19 mouse cellular contexts compared by ENCODE assay signal in the genomic region with DNA sequence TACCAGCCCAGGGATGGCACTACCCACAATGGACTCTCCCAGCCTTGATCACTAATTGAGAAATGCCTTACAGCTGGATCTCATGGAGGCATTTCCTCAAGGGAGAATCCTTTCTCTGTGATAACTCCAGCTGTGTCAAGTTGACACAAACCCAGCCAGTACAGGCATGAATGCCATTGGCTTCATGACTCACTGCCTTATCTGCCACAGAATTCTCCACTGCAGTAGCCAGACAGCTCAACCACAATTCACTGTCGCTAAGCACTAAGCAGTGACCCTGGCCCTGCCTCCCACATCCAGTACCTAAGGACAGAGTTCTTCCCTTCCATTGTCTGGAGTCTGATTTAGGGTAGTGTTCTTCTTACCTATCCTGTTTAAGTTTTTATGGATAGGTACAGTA.
DNase-seq lines count a peak whose midpoint lies in the region.
"Had no signal": no experiment of that assay in that cellular context is flagged by ENCODE, and none has a peak within 500 bp of the region (broad histone marks: within the 10 kb centered on the region; RNA-seq: fewer than 3 reads in every experiment).

No protein-coding gene starts in this region.

- peaks cover 30% of the 10 kb centered on the region for H3K4me1 ChIP-seq in heart, embryonic 10.5 days

- 10% methylated on average over 1 of the region's 1 CpGs for whole genome bisulfite sequencing in heart, embryonic 10.5 days

- intact Hi-C loops in left cerebral cortex, postnatal 10 days (cut with DNase I), result no loop called here

- no peak overlapping the region for H3K4me3 ChIP-seq in heart, embryonic 10.5 days
- H3K4me3 ChIP-seq: embryonic facial prominence, embryonic 10.5 days; forebrain, embryonic 15.5 days; left cerebral cortex, adult 2 months; limb, embryonic 12.5 days; myocyte had no signal

- no peak overlapping the region for H3K27ac ChIP-seq in heart, embryonic 10.5 days
- H3K27ac ChIP-seq: embryonic facial prominence, embryonic 10.5 days; forebrain, embryonic 15.5 days; left cerebral cortex, adult 2 months; limb, embryonic 12.5 days had no signal

- H3K27me3 ChIP-seq in heart, embryonic 10.5 days (ENCODE audit: insufficient read depth, poor library complexity, severe bottlenecking), result no peaks in the 10 kb centered on the region
- H3K27me3 ChIP-seq: forebrain, embryonic 15.5 days; limb, embryonic 12.5 days had no signal

- H3K36me3 ChIP-seq in heart, embryonic 10.5 days, result no peaks in the 10 kb centered on the region
- H3K36me3 ChIP-seq: embryonic facial prominence, embryonic 10.5 days; forebrain, embryonic 15.5 days; G1E; limb, embryonic 12.5 days had no signal

- H3K9me3 ChIP-seq in heart, embryonic 10.5 days, result no peaks in the 10 kb centered on the region
- H3K9me3 ChIP-seq: embryonic facial prominence, embryonic 10.5 days; forebrain, embryonic 15.5 days; limb, embryonic 12.5 days had no signal

- DNase-seq in heart, embryonic 10.5 days (ENCODE audit: low spot score), result peak; percentile 78
- no peak for DNase-seq in heart, postnatal 4 days
- peak; percentile 37 for DNase-seq in ovary, postnatal 36 days (ENCODE audit: low spot score)
- DNase-seq in ovary, postnatal 10 days (ENCODE audit: low spot score), result no peak
- peak; percentile 56 for DNase-seq in adrenal gland, postnatal 10 days
- DNase-seq in left cerebral cortex, postnatal 10 days (ENCODE audit: extremely low spot score in 1 of 2, low spot score in 2 of 2), result no peak
- no peak for DNase-seq in right cerebral cortex, adult 2 months (ENCODE audit: low spot score in 2 of 2)
- DNase-seq: cerebellum, adult 11 months; cerebellum, postnatal 36 days; kidney, adult 2 months; kidney, postnatal 25 days; midbrain, embryonic 14.5 days; right cerebral cortex, postnatal 14 days had no signal

Comparison
In these comparisons a context has a peak if more than half of its experiments do, and no peak if none do; other contexts are left out.
1. DNase-seq: peak in heart, embryonic 10.5 days (single experiment), ovary, postnatal 36 days (single experiment) and adrenal gland, postnatal 10 days (single experiment); none in heart, postnatal 4 days (single experiment), ovary, postnatal 10 days (single experiment), left cerebral cortex, postnatal 10 days (0 of 2) and right cerebral cortex, adult 2 months (0 of 2).